In the genomic region with DNA sequence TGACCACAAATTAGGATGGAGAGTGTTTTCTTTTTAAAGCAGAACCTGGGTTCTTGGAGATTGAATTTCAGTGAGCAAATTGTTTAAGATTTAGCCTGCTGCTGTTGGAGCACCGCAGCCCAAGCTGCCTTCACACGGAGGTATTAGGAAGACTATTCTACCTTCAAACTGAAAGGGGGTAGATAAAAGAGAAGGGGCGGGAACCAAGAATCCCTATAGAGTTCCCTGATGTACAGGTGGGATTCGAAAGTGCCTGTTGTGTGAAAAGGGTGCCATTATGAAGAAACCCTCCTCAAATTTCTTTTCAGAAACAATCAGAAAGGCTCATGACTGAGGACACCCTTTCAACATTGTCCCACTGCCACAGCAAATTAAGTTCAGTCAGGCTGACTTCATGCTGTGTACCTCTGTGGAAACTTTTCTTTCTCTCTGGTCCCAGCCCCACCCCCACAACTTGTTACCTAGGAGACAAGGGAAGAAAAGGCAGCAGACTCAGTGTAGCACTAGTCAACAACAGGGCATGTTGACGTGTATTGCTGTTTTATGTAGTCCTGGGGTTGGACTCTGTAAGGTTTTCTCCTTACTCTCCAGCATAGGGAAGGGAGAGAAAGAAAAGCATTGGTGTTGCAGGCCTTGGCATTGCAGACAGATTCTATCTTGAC, we compare ENCODE assay signal across 14 mouse cellular contexts.
A peak's percentile ranks its signal among the peaks of the same experiment; 100 is the strongest.
DNase-seq lines count a peak whose midpoint lies in the region; ATAC-seq lines count a peak whose summit lies in the region.
"Had no signal": no experiment of that assay in that cellular context is flagged by ENCODE, and none has a peak within 500 bp of the region (broad histone marks: within the 10 kb centered on the region; RNA-seq: fewer than 3 reads in every experiment).

No protein-coding gene starts in this region.

- H3K9ac ChIP-seq in embryonic facial prominence, embryonic 15.5 days: no peak overlapping the region
- no peak overlapping the region for H3K9ac ChIP-seq in hindbrain, embryonic 15.5 days

- DNase-seq in right cerebral cortex, postnatal 14 days: peak; percentile 6
- DNase-seq in right cerebral cortex, adult 2 months (ENCODE audit: low spot score in 2 of 2): no peak
- DNase-seq in retina, postnatal 1 day: peak; percentile 26
- DNase-seq in heart, postnatal 36 days: no peak
- no peak for DNase-seq in cerebellum, postnatal 36 days
- DNase-seq in lung, postnatal 4 days: no peak
- DNase-seq: adrenal gland, adult 8-10 months; cerebellum, postnatal 25 days; heart, postnatal 10 days; kidney, adult 11 months; kidney, postnatal 4 days had no signal

- no peaks in the 10 kb centered on the region for H3K9me3 ChIP-seq in embryonic facial prominence, embryonic 15.5 days (replicated peaks)
- H3K9me3 ChIP-seq in hindbrain, embryonic 15.5 days: no peaks in the 10 kb centered on the region

- no peak overlapping the region for H3K4me2 ChIP-seq in embryonic facial prominence, embryonic 15.5 days (replicated peaks)
- no peak overlapping the region for H3K4me2 ChIP-seq in hindbrain, embryonic 15.5 days

- ATAC-seq in embryonic facial prominence, embryonic 15.5 days (ENCODE audit: insufficient number of reproducible peaks, low FRiP score, low TSS enrichment, low read depth): peak; percentile 67
- ATAC-seq in hindbrain, embryonic 15.5 days (ENCODE audit: low FRiP score, low read depth): peak; percentile 61; the same call in 1 of the 2 replicates

- H3K36me3 ChIP-seq in embryonic facial prominence, embryonic 15.5 days: no peaks in the 10 kb centered on the region
- H3K36me3 ChIP-seq in hindbrain, embryonic 15.5 days: no peaks in the 10 kb centered on the region

- H3K4me3 ChIP-seq in embryonic facial prominence, embryonic 15.5 days (replicated peaks): no peak overlapping the region
- no peak overlapping the region for H3K4me3 ChIP-seq in hindbrain, embryonic 15.5 days
- H3K4me3 ChIP-seq: left cerebral cortex, adult 2 months had no signal

- 32% methylated on average over 5 of the region's 5 CpGs for WGBS in embryonic facial prominence, embryonic 15.5 days
- 10% methylated on average over 5 of the region's 5 CpGs for WGBS in hindbrain, embryonic 15.5 days

- no peaks in the 10 kb centered on the region for H3K4me1 ChIP-seq in embryonic facial prominence, embryonic 15.5 days
- no peaks in the 10 kb centered on the region for H3K4me1 ChIP-seq in hindbrain, embryonic 15.5 days (replicated peaks)

- intact Hi-C loops in heart, postnatal 36 days (cut with DNase I): no loop called here

- no peak overlapping the region for H3K27ac ChIP-seq in embryonic facial prominence, embryonic 15.5 days (replicated peaks)
- no peak overlapping the region for H3K27ac ChIP-seq in hindbrain, embryonic 15.5 days (replicated peaks)
- H3K27ac ChIP-seq: left cerebral cortex, adult 2 months had no signal

- H3K27me3 ChIP-seq in embryonic facial prominence, embryonic 15.5 days: no peaks in the 10 kb centered on the region
- no peaks in the 10 kb centered on the region for H3K27me3 ChIP-seq in hindbrain, embryonic 15.5 days

Comparison
In these comparisons a context has a peak if more than half of its experiments do, and no peak if none do; other contexts are left out.
1. DNase-seq: peak in right cerebral cortex, postnatal 14 days (single experiment) and retina, postnatal 1 day (single experiment); none in right cerebral cortex, adult 2 months (0 of 2), heart, postnatal 36 days (0 of 2), cerebellum, postnatal 36 days (0 of 2) and lung, postnatal 4 days (0 of 2).